Comparison of ENCODE assay signal across 19 mouse cellular contexts in genomic region chr10:120193255-120193654, GRCm38 (mm10). TPM values are rescaled to one million over a fixed set of nuclear protein-coding genes. Genes with fewer than 3 reads are reported as not detected.
DNase-seq lines count a peak whose midpoint lies in the region; ATAC-seq and TF ChIP-seq lines count a peak whose summit lies in the region.
"Had no signal": no experiment of that assay in that cellular context is flagged by ENCODE, and none has a peak within 500 bp of the region (broad histone marks: within the 10 kb centered on the region; RNA-seq: fewer than 3 reads in every experiment).

No protein-coding gene starts in this region.

- H3K27ac ChIP-seq in MEL (ENCODE audit: control insufficient read depth, low read depth, low read length) = no peak overlapping the region
- H3K27ac ChIP-seq in forebrain, embryonic 13.5 days = no peak overlapping the region
- no peak overlapping the region for H3K27ac ChIP-seq in forebrain, embryonic 11.5 days (ENCODE audit: low read depth, low read length)
- H3K27ac ChIP-seq: embryonic facial prominence, embryonic 15.5 days; forebrain, embryonic 15.5 days; heart, embryonic 13.5 days; hindbrain, embryonic 13.5 days; liver, embryonic 15.5 days; macrophage; neural tube, embryonic 15.5 days had no signal

- no peak overlapping the region for H3K4me3 ChIP-seq in MEL (ENCODE audit: control insufficient read depth in 1 of 2, insufficient read depth in 1 of 2, low read depth in 2 of 2, low read length in 2 of 2)
- H3K4me3 ChIP-seq in forebrain, embryonic 13.5 days = no peak overlapping the region
- no peak overlapping the region for H3K4me3 ChIP-seq in forebrain, embryonic 11.5 days (ENCODE audit: low read depth, low read length)
- H3K4me3 ChIP-seq: embryonic facial prominence, embryonic 15.5 days; forebrain, embryonic 15.5 days; heart, embryonic 13.5 days; hindbrain, embryonic 13.5 days; liver, embryonic 15.5 days; neural tube, embryonic 15.5 days had no signal

- H3K27me3 ChIP-seq in MEL (ENCODE audit: control insufficient read depth in 1 of 2, insufficient read depth in 2 of 2, low read length in 2 of 2) = no peaks in the 10 kb centered on the region
- H3K27me3 ChIP-seq in forebrain, embryonic 13.5 days = no peaks in the 10 kb centered on the region
- H3K27me3 ChIP-seq in forebrain, embryonic 11.5 days (ENCODE audit: control insufficient read depth, insufficient read depth, low read length) = no peaks in the 10 kb centered on the region
- H3K27me3 ChIP-seq: embryonic facial prominence, embryonic 15.5 days; forebrain, embryonic 15.5 days; hindbrain, embryonic 13.5 days; liver, embryonic 15.5 days; neural tube, embryonic 15.5 days had no signal

- intact Hi-C loops in left cerebral cortex, postnatal 10 days (cut with DNase I) = no loop called here

- no peak overlapping the region for H3K9ac ChIP-seq in MEL (ENCODE audit: control insufficient read depth, low read depth, low read length, poor library complexity, severe bottlenecking)
- no peak overlapping the region for H3K9ac ChIP-seq in forebrain, embryonic 13.5 days
- no peak overlapping the region for H3K9ac ChIP-seq in forebrain, embryonic 11.5 days (ENCODE audit: low read length)
- H3K9ac ChIP-seq: embryonic facial prominence, embryonic 15.5 days; forebrain, embryonic 15.5 days; heart, embryonic 13.5 days; hindbrain, embryonic 13.5 days; liver, embryonic 15.5 days; neural tube, embryonic 15.5 days had no signal

- peak in 1 of 2 experiments; percentile 50; a peak in 2 of 4 replicates for TF ChIP-seq EP300 in MEL (IDR thresholded peaks at IDR 0.05; ENCODE audit: low read depth in 1 of 2, low read length in 2 of 2)

- no peak overlapping the region for H3K4me2 ChIP-seq in forebrain, embryonic 13.5 days
- no peak overlapping the region for H3K4me2 ChIP-seq in forebrain, embryonic 11.5 days (ENCODE audit: low read depth, low read length, severe bottlenecking)
- H3K4me2 ChIP-seq: embryonic facial prominence, embryonic 15.5 days; forebrain, embryonic 15.5 days; heart, embryonic 13.5 days; hindbrain, embryonic 13.5 days; liver, embryonic 15.5 days; neural tube, embryonic 15.5 days had no signal

- peaks cover 0 to 19% of the 10 kb centered on the region in 2 experiments; a peak in 3 of 4 replicates for H3K4me1 ChIP-seq in MEL (ENCODE audit: control insufficient read depth in 1 of 2, insufficient read depth in 2 of 2, low read length in 2 of 2)
- no peaks in the 10 kb centered on the region for H3K4me1 ChIP-seq in forebrain, embryonic 13.5 days
- no peaks in the 10 kb centered on the region for H3K4me1 ChIP-seq in forebrain, embryonic 11.5 days (replicated peaks; ENCODE audit: control insufficient read depth, insufficient read depth, low read length)
- H3K4me1 ChIP-seq: embryonic facial prominence, embryonic 15.5 days; forebrain, embryonic 15.5 days; liver, embryonic 15.5 days had no signal

- no peaks in the 10 kb centered on the region for H3K79me2 ChIP-seq in MEL (ENCODE audit: control insufficient read depth, insufficient read depth, low read length, poor library complexity)

- peaks cover 0 to 16% of the 10 kb centered on the region in 2 experiments; a peak in 2 of 4 replicates for H3K36me3 ChIP-seq in MEL (ENCODE audit: control insufficient read depth in 1 of 2, insufficient read depth in 2 of 2, low read length in 2 of 2)
- no peaks in the 10 kb centered on the region for H3K36me3 ChIP-seq in forebrain, embryonic 13.5 days (ENCODE audit: poor library complexity, severe bottlenecking)
- no peaks in the 10 kb centered on the region for H3K36me3 ChIP-seq in forebrain, embryonic 11.5 days (ENCODE audit: control insufficient read depth, insufficient read depth, low read length)
- H3K36me3 ChIP-seq: embryonic facial prominence, embryonic 15.5 days; forebrain, embryonic 15.5 days; heart, embryonic 13.5 days; hindbrain, embryonic 13.5 days; liver, embryonic 15.5 days; neural tube, embryonic 15.5 days had no signal

- TF ChIP-seq POLR2A in MEL (IDR thresholded peaks at IDR 0.05; ENCODE audit: control insufficient read depth in 1 of 2, insufficient read depth in 1 of 2, low read depth in 1 of 2, low read length in 2 of 2, poor library complexity in 1 of 2) = no peak

- peak; percentile 69 for ATAC-seq in megakaryocyte progenitor cell, adult 5-6 weeks (replicated peaks; ENCODE audit: poor library complexity)
- ATAC-seq in forebrain, embryonic 13.5 days = no peak
- ATAC-seq in forebrain, embryonic 11.5 days (replicated peaks; ENCODE audit: low FRiP score) = no peak
- ATAC-seq: forebrain, embryonic 15.5 days; midbrain, embryonic 16.5 days had no signal

- no peak for TF ChIP-seq RAD21 in MEL (IDR thresholded peaks at IDR 0.05; ENCODE audit: low read depth, low read length)

- peak; percentile 84 for DNase-seq in CD4-positive helper T cell, adult 2 months (ENCODE audit: low read depth, low spot score)
- DNase-seq in MEL (ENCODE audit: low read depth, low spot score) = peak; percentile 30
- DNase-seq in thymus, postnatal 0 days (ENCODE audit: low spot score) = peak; percentile 62
- no peak for DNase-seq in left cerebral cortex, postnatal 10 days (ENCODE audit: extremely low spot score in 1 of 2, low spot score in 2 of 2)
- no peak for DNase-seq in forebrain, embryonic 11.5 days (ENCODE audit: low spot score)
- DNase-seq: adrenal gland, postnatal 25 days; kidney, adult 2 months; kidney, postnatal 36 days; right cerebral cortex, adult 18-20 months had no signal

- no peak for TF ChIP-seq CTCF in MEL (IDR thresholded peaks at IDR 0.05 in 2 of 3, conservative IDR thresholded peaks at IDR 0.05 in 1 of 3; ENCODE audit: control insufficient read depth in 1 of 3, insufficient read depth in 1 of 3, low read depth in 2 of 3, low read length in 3 of 3, poor library complexity in 1 of 3, severe bottlenecking in 1 of 3)

- 94% methylated on average over 8 of the region's 8 CpGs for WGBS in forebrain, embryonic 13.5 days
- WGBS in forebrain, embryonic 11.5 days = 92% methylated on average over 8 of the region's 8 CpGs

- H3K9me3 ChIP-seq in MEL (replicated peaks; ENCODE audit: insufficient read depth, low read length) = no peaks in the 10 kb centered on the region
- no peaks in the 10 kb centered on the region for H3K9me3 ChIP-seq in forebrain, embryonic 13.5 days (replicated peaks)
- no peaks in the 10 kb centered on the region for H3K9me3 ChIP-seq in forebrain, embryonic 11.5 days (ENCODE audit: control insufficient read depth, low read length)
- H3K9me3 ChIP-seq: embryonic facial prominence, embryonic 15.5 days; forebrain, embryonic 15.5 days; heart, embryonic 13.5 days; hindbrain, embryonic 13.5 days; liver, embryonic 15.5 days; neural tube, embryonic 15.5 days had no signal

TF ChIP-seq in MEL, 35 proteins besides CTCF, POLR2A, EP300 and RAD21 (continues in another document):
- TF ChIP-seq UBTF (IDR thresholded peaks at IDR 0.05; ENCODE audit: borderline replicate concordance, insufficient read depth, low read depth, low read length) (no peak), MEF2A (IDR thresholded peaks at IDR 0.05; ENCODE audit: extremely low read depth, insufficient replicate concordance, low read depth, low read length, poor library complexity, severe bottlenecking) (no peak), NELFE (IDR thresholded peaks at IDR 0.05; ENCODE audit: low read depth, low read length) (no peak), ELF1 (IDR thresholded peaks at IDR 0.05; ENCODE audit: low read depth, low read length) (no peak), USF1 (IDR thresholded peaks at IDR 0.05; ENCODE audit: low read depth, low read length) (no peak), ZMIZ1 (IDR thresholded peaks at IDR 0.05; ENCODE audit: low read depth, low read length) (no peak), USF2 (IDR thresholded peaks at IDR 0.05; ENCODE audit: borderline replicate concordance in 1 of 2, insufficient read depth in 1 of 2, low read depth in 1 of 2, low read length in 2 of 2) (no peak), ZKSCAN1 (IDR thresholded peaks at IDR 0.05; ENCODE audit: low read depth, low read length) (no peak), MYB (IDR thresholded peaks at IDR 0.05; ENCODE audit: low read depth, low read length) (no peak), JUND (IDR thresholded peaks at IDR 0.05; ENCODE audit: low read depth, low read length) (no peak)

RNA-seq across cellular contexts. Expression of gene Tmbim4, which starts 8.1 kb away (rescaled TPM):
- 47.3 and 52.5 TPM in 2 replicates for total RNA-seq in MEL (2012; rRNA removed)
- 10 to 100 TPM in 1 of 2 experiments, not detected in 1; 80.3 TPM for polyA plus RNA-seq in MEL (2012; ENCODE audit: insufficient read depth in 1 of 2, insufficient read length in 2 of 2, low read depth in 1 of 2, low replicate concordance in 2 of 2, missing spikeins in 1 of 2)
- total RNA-seq in megakaryocyte progenitor cell, adult 5-6 weeks (2015) = 117 and 123 TPM in 2 replicates
- total RNA-seq in megakaryocyte progenitor cell, adult 5-6 weeks (2017) = 114 and 124 TPM in 2 replicates
- 120 and 127 TPM in 2 replicates for polyA plus RNA-seq in thymus, postnatal 0 days (2015; fragmentation: Nextera tagmentation; extraction: Ambion mirVana)
- polyA plus RNA-seq in forebrain, embryonic 13.5 days (2015; fragmentation: Nextera tagmentation; extraction: Ambion mirVana) = 78.4 and 87.2 TPM in 2 replicates
- 10 to 100 TPM; 60.2 to 60.9 TPM for total RNA-seq in left cerebral cortex, postnatal 10 days (2021)
- 74.0 and 77.6 TPM in 2 replicates for polyA plus RNA-seq in forebrain, embryonic 11.5 days (2014; fragmentation: Nextera tagmentation; extraction: Ambion mirVana)

RNA-seq across cellular contexts. Expression of gene Irak3, which starts 8.7 kb away (rescaled TPM):
- total RNA-seq in MEL (2012; rRNA removed) = not detected in 2 replicates
- under 1 TPM in 1 of 2 experiments, not detected in 1; 0.47 TPM for polyA plus RNA-seq in MEL (2012; ENCODE audit: insufficient read depth in 1 of 2, insufficient read length in 2 of 2, low read depth in 1 of 2, low replicate concordance in 2 of 2, missing spikeins in 1 of 2)
- 57.7 and 65.9 TPM in 2 replicates for total RNA-seq in megakaryocyte progenitor cell, adult 5-6 weeks (2015)
- 19.6 and 26.1 TPM in 2 replicates for total RNA-seq in megakaryocyte progenitor cell, adult 5-6 weeks (2017)
- 1.1 and 1.3 TPM in 2 replicates for polyA plus RNA-seq in thymus, postnatal 0 days (2015; fragmentation: Nextera tagmentation; extraction: Ambion mirVana)
- polyA plus RNA-seq in forebrain, embryonic 13.5 days (2015; fragmentation: Nextera tagmentation; extraction: Ambion mirVana) = 0.11 and 0.13 TPM in 2 replicates
- total RNA-seq in left cerebral cortex, postnatal 10 days (2021) = under 1 TPM; 0.30 to 0.73 TPM
- polyA plus RNA-seq in forebrain, embryonic 11.5 days (2014; fragmentation: Nextera tagmentation; extraction: Ambion mirVana) = 0.33 and 0.49 TPM in 2 replicates

RNA-seq across cellular contexts. Expression of gene Llph, which starts 33.6 kb away (rescaled TPM):
- total RNA-seq in MEL (2012; rRNA removed) = 86.0 and 97.5 TPM in 2 replicates
- polyA plus RNA-seq in MEL (2012; ENCODE audit: insufficient read depth in 1 of 2, insufficient read length in 2 of 2, low read depth in 1 of 2, low replicate concordance in 2 of 2, missing spikeins in 1 of 2) = 100 to 1,000 TPM in 1 of 2 experiments, not detected in 1; 243 TPM
- 74.3 and 76.6 TPM in 2 replicates for total RNA-seq in megakaryocyte progenitor cell, adult 5-6 weeks (2015)
- total RNA-seq in megakaryocyte progenitor cell, adult 5-6 weeks (2017) = 89.6 and 96.1 TPM in 2 replicates
- 67.9 and 74.0 TPM in 2 replicates for polyA plus RNA-seq in thymus, postnatal 0 days (2015; fragmentation: Nextera tagmentation; extraction: Ambion mirVana)
- polyA plus RNA-seq in forebrain, embryonic 13.5 days (2015; fragmentation: Nextera tagmentation; extraction: Ambion mirVana) = 50.9 and 58.7 TPM in 2 replicates
- 10 to 100 TPM; 12.9 to 15.9 TPM for total RNA-seq in left cerebral cortex, postnatal 10 days (2021)
- polyA plus RNA-seq in forebrain, embryonic 11.5 days (2014; fragmentation: Nextera tagmentation; extraction: Ambion mirVana) = 57.6 and 59.0 TPM in 2 replicates

Comparison
In these comparisons a context has a peak if more than half of its experiments do, and no peak if none do; other contexts are left out.
1. DNase-seq: peak in CD4-positive helper T cell, adult 2 months (single experiment), MEL (single experiment) and thymus, postnatal 0 days (single experiment); none in left cerebral cortex, postnatal 10 days (0 of 2) and forebrain, embryonic 11.5 days (single experiment).